Mouse (Mus musculus) kidney, postnatal 0 days (tissue): ENCODE results near the gene Gmnc. TPM values are rescaled to one million over a fixed set of nuclear protein-coding genes. Genes with fewer than 3 reads are reported as not detected.

Source experiments
- ATAC-seq: fragments of 200-750 bp; cut with Nextera tagmentation; replicated peaks from 2 replicates; pipeline ENCODE4 v1.8.0; 2017; ENCODE audit warnings: low read depth, moderate number of reproducible peaks, moderate TSS enrichment, moderate library complexity; ENCODE audit not compliant: low FRiP score
- DNase-seq: peaks from one replicate; pipeline ENCODE4 v3.0.0-alpha.2; 2016; ENCODE audit warnings: low spot score
- H3K27ac ChIP-seq: fragments of 300-500 bp; sonication (generic); 2 replicates; pipeline ENCODE4 v1.5.1; 2014; ENCODE audit warnings: mild to moderate bottlenecking
- H3K27me3 ChIP-seq: fragments of 300-500 bp; sonication (generic); 2 replicates; pipeline ENCODE4 v1.6.1; 2014; ENCODE audit warnings: low read length, mixed read lengths; ENCODE audit not compliant: insufficient read depth
- H3K36me3 ChIP-seq: fragments of 300-500 bp; sonication (generic); 2 replicates; pipeline ENCODE4 v1.6.1; 2014; ENCODE audit warnings: low read length, mixed read lengths; ENCODE audit not compliant: insufficient read depth
- H3K4me1 ChIP-seq: fragments of 300-500 bp; sonication (generic); replicated peaks from 2 replicates; pipeline ENCODE4 v1.6.1; 2014; ENCODE audit warnings: antibody characterized with exemption, low read length, mixed read lengths; ENCODE audit not compliant: insufficient read depth
- H3K4me2 ChIP-seq: fragments of 300-500 bp; sonication (generic); 2 replicates; pipeline ENCODE4 v1.6.1; 2014; ENCODE audit warnings: mild to moderate bottlenecking, low read length, moderate library complexity, mixed read lengths
- H3K4me3 ChIP-seq: fragments of 300-500 bp; sonication (generic); replicated peaks from 2 replicates; pipeline ENCODE4 v1.5.1; 2014; ENCODE audit warnings: low read depth, low read length
- H3K9ac ChIP-seq: fragments of 300-500 bp; sonication (generic); 2 replicates; pipeline ENCODE4 v1.6.1; 2014; ENCODE audit warnings: low read depth, low read length
- H3K9me3 ChIP-seq: fragments of 300-500 bp; sonication (generic); replicated peaks from 2 replicates; pipeline ENCODE4 v1.6.1; 2016; ENCODE audit warnings: low read length, inconsistent platforms, mixed read lengths
- CTCF ChIP-seq: IDR thresholded peaks from 2 replicates; pipeline ENCODE4 v1.5.1; 2016; ENCODE audit warnings: antibody characterized with exemption, low read depth, mild to moderate bottlenecking, moderate library complexity
- WGBS: fragments of 180-500 bp; shearing (Covaris S2); extraction: QIAGEN DNeasy Blood & Tissue Kit; methylation state at CpG from one replicate; pipeline ENCODE4 v1.1.7; 2014; 5-methylcytosine and 5-hydroxymethylcytosine counted together
- polyA plus RNA-seq: library from polyadenylated mRNA; unstranded; fragments of >200 nt; fragmentation: Nextera tagmentation; extraction: Ambion mirVana; gene quantifications from 2 replicates; pipeline ENCODE4 v1.2.1, GENCODE M21; 2015

Gmnc gene
- polyA plus RNA-seq, 1 experiment from 2014 or later = 0.04 TPM

- no peaks in the 10 kb centered on the region for H3K9me3 ChIP-seq
- WGBS = 47% methylated on average over 2 of the region's 2 CpGs
Measured at GRCm38 (mm10) chr16:26966830-26967229, 24.6 kb downstream of the Gmnc start.

GRCm38 (mm10) chr16:26961971-26962370 is 29.5 kb downstream of the Gmnc start:
- H3K4me1 ChIP-seq = no peaks in the 10 kb centered on the region
- TF ChIP-seq CTCF = no peak

More at GRCm38 (mm10) chr16:26966830-26967229, 24.6 kb downstream of the Gmnc start:
- DNase-seq (no peak), ATAC-seq (no peak)
- H3K27me3 ChIP-seq = no peaks in the 10 kb centered on the region
- no peak overlapping the region for H3K4me2 ChIP-seq
- H3K36me3 ChIP-seq = no peaks in the 10 kb centered on the region
- no peak overlapping the region for H3K4me3 ChIP-seq
- no peak overlapping the region for H3K9ac ChIP-seq
- no peaks in the 10 kb centered on the region for H3K4me1 ChIP-seq
- TF ChIP-seq CTCF = no peak
- H3K27ac ChIP-seq = no peak overlapping the region

GRCm38 (mm10) chr16:26951601-26952000 is 39.9 kb downstream of the Gmnc start:
- Histone ChIP-seq H3K9me3 (no peaks in the 10 kb centered on the region), H3K4me1 (no peaks in the 10 kb centered on the region), H3K27me3 (no peaks in the 10 kb centered on the region), H3K27ac (no peak overlapping the region), H3K4me3 (no peak overlapping the region), H3K4me2 (no peak overlapping the region), H3K36me3 (no peaks in the 10 kb centered on the region), H3K9ac (no peak overlapping the region)
- no peak for TF ChIP-seq CTCF
- DNase-seq (no peak), ATAC-seq (no peak)
- WGBS = 80% methylated on average over 3 of the region's 3 CpGs

More at GRCm38 (mm10) chr16:26961971-26962370, 29.5 kb downstream of the Gmnc start:
- ATAC-seq (no peak), DNase-seq (no peak)
- Histone ChIP-seq H3K27me3 (no peaks in the 10 kb centered on the region), H3K27ac (no peak overlapping the region), H3K9me3 (no peaks in the 10 kb centered on the region), H3K4me3 (no peak overlapping the region), H3K4me2 (no peak overlapping the region), H3K9ac (no peak overlapping the region), H3K36me3 (no peaks in the 10 kb centered on the region)

GRCm38 (mm10) chr16:26950209-26950608 is 41.2 kb downstream of the Gmnc start:
- Histone ChIP-seq H3K9ac (no peak overlapping the region), H3K27ac (no peak overlapping the region), H3K4me2 (no peak overlapping the region), H3K9me3 (no peaks in the 10 kb centered on the region), H3K36me3 (no peaks in the 10 kb centered on the region), H3K4me1 (no peaks in the 10 kb centered on the region), H3K27me3 (no peaks in the 10 kb centered on the region), H3K4me3 (no peak overlapping the region)
- DNase-seq = no peak
- peak; percentile 41; the same call in 1 of the 2 replicates for TF ChIP-seq CTCF
- no peak for ATAC-seq
- WGBS = 44% methylated on average over 4 of the region's 4 CpGs

- peak; percentile 49; the same call in 1 of the 2 replicates for TF ChIP-seq CTCF
- DNase-seq (peak; percentile 7), ATAC-seq (no peak)
- Histone ChIP-seq H3K4me1 (no peaks in the 10 kb centered on the region), H3K36me3 (no peaks in the 10 kb centered on the region), H3K9me3 (no peaks in the 10 kb centered on the region), H3K4me3 (no peak overlapping the region), H3K27me3 (no peaks in the 10 kb centered on the region), H3K4me2 (no peak overlapping the region), H3K27ac (no peak overlapping the region), H3K9ac (no peak overlapping the region)
- 89% methylated on average over 1 of the region's 1 CpGs for WGBS
Measured at GRCm38 (mm10) chr16:26903968-26904367, 87.5 kb downstream of the Gmnc start.

GRCm38 (mm10) chr16:26901471-26901870 is 90.0 kb downstream of the Gmnc start:
- ATAC-seq (0 out of 2 replicates have a peak, but pooled peaks have one; percentile 10), DNase-seq (peak; percentile 30)
- no peaks in the 10 kb centered on the region for H3K36me3 ChIP-seq
- 10% methylated on average over 4 of the region's 4 CpGs for WGBS
- no peak overlapping the region for H3K4me3 ChIP-seq
- no peak overlapping the region for H3K9ac ChIP-seq
- no peak overlapping the region for H3K27ac ChIP-seq
- no peak overlapping the region for H3K4me2 ChIP-seq
- no peaks in the 10 kb centered on the region for H3K4me1 ChIP-seq
- H3K27me3 ChIP-seq = no peaks in the 10 kb centered on the region
- TF ChIP-seq CTCF = no peak
- no peaks in the 10 kb centered on the region for H3K9me3 ChIP-seq

- no peak overlapping the region for H3K9ac ChIP-seq
- H3K4me2 ChIP-seq = no peak overlapping the region
- TF ChIP-seq CTCF = no peak
- H3K4me1 ChIP-seq = no peaks in the 10 kb centered on the region
- no peaks in the 10 kb centered on the region for H3K36me3 ChIP-seq
- WGBS = 67% methylated on average over 4 of the region's 4 CpGs
- no peak overlapping the region for H3K27ac ChIP-seq
- no peaks in the 10 kb centered on the region for H3K27me3 ChIP-seq
- no peak overlapping the region for H3K4me3 ChIP-seq
- ATAC-seq (no peak), DNase-seq (no peak)
- no peaks in the 10 kb centered on the region for H3K9me3 ChIP-seq
Measured at GRCm38 (mm10) chr16:26886337-26886736, 105.1 kb downstream of the Gmnc start.
